Mouse (Mus musculus): ENCODE data around the gene Angptl2. TPM values are rescaled to one million over a fixed set of nuclear protein-coding genes. Genes with fewer than 3 reads are reported as not detected.

The Angptl2 gene
- total and polyA plus RNA-seq, 2 experiments from 2014 or later, result 9.8 to 16.8 TPM

- Histone ChIP-seq H3K36me3 (ENCODE audit: insufficient read depth, low read length) (peaks cover 7% of the 10 kb centered on the region; the same call in 1 of the 2 replicates), H3K4me2 (ENCODE audit: low read depth, low read length, poor library complexity, severe bottlenecking) (no peak overlapping the region), H3K4me1 (ENCODE audit: insufficient read depth, low read length) (no peaks in the 10 kb centered on the region), H3K4me3 (ENCODE audit: low read depth, low read length) (no peak overlapping the region), H3K27ac (ENCODE audit: low read depth, low read length) (no peak overlapping the region), H3K9me3 (ENCODE audit: low read length) (no peaks in the 10 kb centered on the region), H3K9ac (replicated peaks; ENCODE audit: low read length, poor library complexity, severe bottlenecking) (no peak overlapping the region), H3K27me3 (ENCODE audit: insufficient read depth, low read length) (no peaks in the 10 kb centered on the region)
- no peak for DNase-seq (ENCODE audit: low spot score)
- no peak for TF ChIP-seq CTCF (IDR thresholded peaks at IDR 0.05)
- WGBS, result 97% methylated on average over 3 of the region's 3 CpGs
- ATAC-seq (ENCODE audit: low FRiP score), result no peak
These were observed 45.6 kb downstream of the Angptl2 start for GRCm38 (mm10) chr2:33261475-33261874.

DNA sequence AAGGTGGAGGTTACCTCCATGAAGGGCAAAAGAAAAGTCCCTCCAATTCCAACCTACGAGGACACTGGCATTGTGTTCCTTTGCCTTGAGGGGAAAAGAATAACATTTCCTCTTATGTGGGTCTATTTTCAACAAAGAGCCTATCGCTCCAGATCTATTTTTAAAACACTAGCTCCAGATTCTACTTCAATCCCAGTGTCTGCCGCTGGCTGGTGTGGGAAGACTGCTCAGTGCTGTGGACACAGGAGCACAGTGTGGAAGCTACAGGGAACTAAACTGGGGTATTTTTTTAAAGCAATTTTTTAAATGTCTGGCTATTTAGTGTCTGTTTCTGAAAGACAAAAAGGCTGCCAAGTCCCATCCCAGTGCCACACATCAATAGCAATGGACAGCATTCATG, 49.9 kb downstream of the Angptl2 start:
- no peak for DNase-seq (ENCODE audit: low spot score)
- Histone ChIP-seq H3K36me3 (ENCODE audit: insufficient read depth, low read length) (peaks cover 11% of the 10 kb centered on the region), H3K4me1 (ENCODE audit: insufficient read depth, low read length) (0 out of 2 replicates have a peak, but pooled peaks cover 5% of the 10 kb centered on the region), H3K9ac (replicated peaks; ENCODE audit: low read length, poor library complexity, severe bottlenecking) (no peak overlapping the region), H3K27ac (ENCODE audit: low read depth, low read length) (0 out of 2 replicates have a peak overlapping the region, but pooled peaks have one; percentile 57), H3K27me3 (ENCODE audit: insufficient read depth, low read length) (no peaks in the 10 kb centered on the region), H3K9me3 (ENCODE audit: low read length) (no peaks in the 10 kb centered on the region), H3K4me3 (ENCODE audit: low read depth, low read length) (no peak overlapping the region), H3K4me2 (ENCODE audit: low read depth, low read length, poor library complexity, severe bottlenecking) (no peak overlapping the region)
- TF ChIP-seq CTCF (IDR thresholded peaks at IDR 0.05), result no peak
- no peak for ATAC-seq (ENCODE audit: low FRiP score)
- WGBS, result 60% methylated on average over 3 of the region's 3 CpGs

GRCm38 (mm10) chr2:33267075-33267474, 51.2 kb downstream of the Angptl2 start:
- Histone ChIP-seq H3K9ac (replicated peaks; ENCODE audit: low read length, poor library complexity, severe bottlenecking) (no peak overlapping the region), H3K36me3 (ENCODE audit: insufficient read depth, low read length) (peaks cover 7% of the 10 kb centered on the region), H3K4me3 (ENCODE audit: low read depth, low read length) (no peak overlapping the region), H3K27ac (ENCODE audit: low read depth, low read length) (no peak overlapping the region), H3K4me2 (ENCODE audit: low read depth, low read length, poor library complexity, severe bottlenecking) (no peak overlapping the region), H3K27me3 (ENCODE audit: insufficient read depth, low read length) (no peaks in the 10 kb centered on the region), H3K9me3 (ENCODE audit: low read length) (no peaks in the 10 kb centered on the region), H3K4me1 (ENCODE audit: insufficient read depth, low read length) (0 out of 2 replicates have a peak, but pooled peaks cover 5% of the 10 kb centered on the region)
- ATAC-seq (ENCODE audit: low FRiP score) (no peak), DNase-seq (ENCODE audit: low spot score) (peak; percentile 21)
- no peak for TF ChIP-seq CTCF (IDR thresholded peaks at IDR 0.05)
- WGBS, result 48% methylated on average over 1 of the region's 1 CpGs

- H3K36me3 ChIP-seq (ENCODE audit: insufficient read depth, low read length), result peaks cover 15% of the 10 kb centered on the region
- no peaks in the 10 kb centered on the region for H3K27me3 ChIP-seq (ENCODE audit: insufficient read depth, low read length)
- 89% methylated on average over 6 of the region's 6 CpGs for WGBS
- DNase-seq (ENCODE audit: low spot score) (no peak), ATAC-seq (ENCODE audit: low FRiP score) (no peak)
- H3K4me3 ChIP-seq (ENCODE audit: low read depth, low read length), result no peak overlapping the region
- no peaks in the 10 kb centered on the region for H3K9me3 ChIP-seq (ENCODE audit: low read length)
- H3K4me2 ChIP-seq (ENCODE audit: low read depth, low read length, poor library complexity, severe bottlenecking), result no peak overlapping the region
- no peak overlapping the region for H3K27ac ChIP-seq (ENCODE audit: low read depth, low read length)
- H3K4me1 ChIP-seq (ENCODE audit: insufficient read depth, low read length), result 0 out of 2 replicates have a peak, but pooled peaks cover 5% of the 10 kb centered on the region
- no peak overlapping the region for H3K9ac ChIP-seq (replicated peaks; ENCODE audit: low read length, poor library complexity, severe bottlenecking)
- TF ChIP-seq CTCF (IDR thresholded peaks at IDR 0.05), result no peak
These were observed 52.7 kb downstream of the Angptl2 start for GRCm38 (mm10) chr2:33268384-33269131.

DNA sequence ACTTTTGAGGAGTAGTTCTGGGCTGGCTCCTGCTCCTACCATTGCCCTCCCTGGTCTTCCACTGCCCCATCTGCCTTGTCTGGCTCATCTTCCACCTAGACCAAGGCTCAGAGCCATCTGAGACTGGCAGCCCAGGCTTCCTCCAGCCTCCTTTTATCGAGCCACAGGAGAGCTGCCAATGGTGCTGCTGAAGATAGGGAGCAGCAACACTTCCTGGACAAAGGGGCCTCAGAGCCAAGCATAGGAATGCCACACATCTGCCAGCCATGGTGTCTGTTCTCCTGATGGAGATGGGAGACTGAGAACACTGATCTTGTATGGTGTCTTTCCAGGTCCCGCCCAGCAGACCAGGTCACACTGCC, 53.2 kb downstream of the Angptl2 start:
- Histone ChIP-seq H3K4me2 (ENCODE audit: low read depth, low read length, poor library complexity, severe bottlenecking) (no peak overlapping the region), H3K27me3 (ENCODE audit: insufficient read depth, low read length) (no peaks in the 10 kb centered on the region), H3K4me3 (ENCODE audit: low read depth, low read length) (no peak overlapping the region), H3K9me3 (ENCODE audit: low read length) (no peaks in the 10 kb centered on the region), H3K9ac (replicated peaks; ENCODE audit: low read length, poor library complexity, severe bottlenecking) (no peak overlapping the region), H3K36me3 (ENCODE audit: insufficient read depth, low read length) (peaks cover 15% of the 10 kb centered on the region), H3K4me1 (ENCODE audit: insufficient read depth, low read length) (0 out of 2 replicates have a peak, but pooled peaks cover 5% of the 10 kb centered on the region), H3K27ac (ENCODE audit: low read depth, low read length) (no peak overlapping the region)
- WGBS, result 77% methylated on average over 2 of the region's 2 CpGs
- no peak for DNase-seq (ENCODE audit: low spot score)
- ATAC-seq (ENCODE audit: low FRiP score), result no peak
- TF ChIP-seq CTCF (IDR thresholded peaks at IDR 0.05), result no peak

DNA sequence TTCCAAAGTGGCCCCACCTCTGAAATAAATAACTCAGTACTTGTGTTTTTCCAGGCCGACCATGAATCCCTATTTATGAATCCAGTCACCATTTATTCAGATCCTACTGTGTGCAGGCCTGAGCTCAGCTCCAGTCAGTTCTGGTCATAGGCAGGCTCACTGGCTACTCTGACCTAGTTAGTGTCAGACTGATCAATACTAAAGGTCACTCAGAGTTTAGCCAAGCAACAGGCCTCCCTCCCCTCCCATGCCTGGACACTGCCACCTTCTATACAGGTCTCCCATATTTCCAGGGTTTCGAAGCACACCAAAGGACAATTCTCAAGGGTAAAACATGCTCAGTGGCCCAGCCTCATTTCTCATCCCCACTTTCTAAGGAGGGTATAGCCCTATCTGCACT, 54.7 kb downstream of the Angptl2 start:
- Histone ChIP-seq H3K4me3 (ENCODE audit: low read depth, low read length) (no peak overlapping the region), H3K27me3 (ENCODE audit: insufficient read depth, low read length) (no peaks in the 10 kb centered on the region), H3K27ac (ENCODE audit: low read depth, low read length) (no peak overlapping the region), H3K4me2 (ENCODE audit: low read depth, low read length, poor library complexity, severe bottlenecking) (no peak overlapping the region), H3K9me3 (ENCODE audit: low read length) (no peaks in the 10 kb centered on the region), H3K36me3 (ENCODE audit: insufficient read depth, low read length) (peaks cover 15% of the 10 kb centered on the region), H3K9ac (replicated peaks; ENCODE audit: low read length, poor library complexity, severe bottlenecking) (no peak overlapping the region), H3K4me1 (ENCODE audit: insufficient read depth, low read length) (0 out of 2 replicates have a peak, but pooled peaks cover 5% of the 10 kb centered on the region)
- ATAC-seq (ENCODE audit: low FRiP score) (no peak), DNase-seq (ENCODE audit: low spot score) (no peak)
- 86% methylated on average over 2 of the region's 2 CpGs for WGBS
- no peak for TF ChIP-seq CTCF (IDR thresholded peaks at IDR 0.05)
